Mouse (Mus musculus): ENCODE results near the gene Pheta2. TPM values are rescaled to one million over a fixed set of nuclear protein-coding genes. Genes with fewer than 3 reads are reported as not detected.
A peak's percentile ranks its signal among the peaks of the same experiment; 100 is the strongest.

Gene Pheta2
- 5.4 and 5.5 TPM in 2 replicates for polyA plus RNA-seq (2015; fragmentation: Nextera tagmentation; extraction: Ambion mirVana)

- Histone ChIP-seq H3K4me3 (ENCODE audit: low read depth, low read length) (peak within 1 kb of the TSS; percentile 59), H3K27ac (ENCODE audit: low read depth, low read length) (peak within 1 kb of the TSS; percentile 88), H3K27me3 (replicated peaks; ENCODE audit: control insufficient read depth, insufficient read depth, low read length) (no peaks in the 10 kb centered on the region), H3K4me2 (replicated peaks; ENCODE audit: low read depth) (peak within 1 kb of the TSS; percentile 70), H3K9ac (ENCODE audit: low read depth, low read length) (peak within 1 kb of the TSS; percentile 57), H3K4me1 (replicated peaks; ENCODE audit: control insufficient read depth, insufficient read depth, low read length) (peaks cover 9% of the 10 kb centered on the region; the same call in 1 of the 2 replicates), H3K36me3 (ENCODE audit: control insufficient read depth, insufficient read depth) (peaks cover 31% of the 10 kb centered on the region), H3K9me3 (ENCODE audit: control insufficient read depth) (no peaks in the 10 kb centered on the region)
- WGBS, result under 1% methylated on average over 41 of the region's 41 CpGs
- ATAC-seq, result peak; percentile 75
- peak; percentile 48 for TF ChIP-seq CTCF (IDR thresholded peaks at IDR 0.05; ENCODE audit: low read depth)
These were observed at the start of gene Pheta2, which contains the start of the genes Naga and Smdt1 for GRCm38 (mm10) chr15:82338593-82339112. Pheta2 (plus strand) TSS chr15:82338942. Naga (minus strand) TSS chr15:82338925. Smdt1 (plus strand) TSS chr15:82338959.

DNA sequence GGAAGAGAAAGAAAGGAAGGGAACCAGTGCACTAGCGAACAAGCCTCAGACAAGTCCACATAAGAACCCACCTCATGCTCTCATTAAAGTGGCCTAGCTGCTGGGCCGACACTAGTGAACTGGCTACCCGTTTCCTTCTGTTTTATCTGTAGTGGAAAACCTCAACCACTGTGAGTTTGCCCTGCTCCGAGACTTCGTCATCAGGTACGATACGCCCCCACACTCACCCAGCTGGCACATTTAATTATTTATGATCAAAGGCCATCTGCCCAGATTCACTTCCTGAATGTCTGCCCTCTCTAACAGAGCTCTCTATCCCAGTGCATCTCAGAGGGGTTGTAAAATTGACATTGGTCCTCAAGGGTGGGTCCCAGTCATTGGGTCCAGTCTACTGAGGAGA lies 48.5 kb upstream of the Pheta2 start:
- Histone ChIP-seq H3K27ac (ENCODE audit: low read depth, low read length) (no peak overlapping the region), H3K9me3 (ENCODE audit: control insufficient read depth) (no peaks in the 10 kb centered on the region), H3K9ac (ENCODE audit: low read depth, low read length) (no peak overlapping the region), H3K27me3 (replicated peaks; ENCODE audit: control insufficient read depth, insufficient read depth, low read length) (0 out of 2 replicates have a peak, but pooled peaks cover 5% of the 10 kb centered on the region), H3K4me3 (ENCODE audit: low read depth, low read length) (no peak overlapping the region), H3K4me2 (replicated peaks; ENCODE audit: low read depth) (no peak overlapping the region), H3K36me3 (ENCODE audit: control insufficient read depth, insufficient read depth) (no peaks in the 10 kb centered on the region), H3K4me1 (replicated peaks; ENCODE audit: control insufficient read depth, insufficient read depth, low read length) (no peaks in the 10 kb centered on the region)
- no peak for ATAC-seq
- no peak for TF ChIP-seq CTCF (IDR thresholded peaks at IDR 0.05; ENCODE audit: low read depth)
- 77% methylated on average over 7 of the region's 7 CpGs for WGBS

DNA sequence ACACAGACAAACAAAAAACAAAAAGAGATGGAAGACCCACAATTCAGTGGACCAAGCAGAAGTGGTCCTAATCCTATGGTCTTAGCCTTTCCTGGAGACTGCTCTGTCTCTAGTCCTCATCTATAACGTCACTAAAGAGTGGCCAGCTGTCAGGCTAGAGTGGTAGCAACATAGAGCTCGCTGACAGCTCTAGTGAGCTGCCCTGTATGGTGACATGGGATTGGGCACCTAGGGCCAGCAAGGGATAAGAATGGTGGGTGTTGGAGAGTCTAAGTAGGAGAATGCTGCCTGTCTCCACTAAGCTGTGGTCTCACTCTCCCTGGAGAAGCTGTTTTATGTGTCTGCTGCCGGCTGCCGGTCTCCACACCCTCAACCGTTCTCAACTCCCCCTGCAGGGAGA lies 45.9 kb upstream of the Pheta2 start:
- no peak overlapping the region for H3K4me2 ChIP-seq (replicated peaks; ENCODE audit: low read depth)
- 0 out of 2 replicates have a peak, but pooled peaks cover 5% of the 10 kb centered on the region for H3K27me3 ChIP-seq (replicated peaks; ENCODE audit: control insufficient read depth, insufficient read depth, low read length)
- no peak overlapping the region for H3K9ac ChIP-seq (ENCODE audit: low read depth, low read length)
- no peaks in the 10 kb centered on the region for H3K36me3 ChIP-seq (ENCODE audit: control insufficient read depth, insufficient read depth)
- WGBS, result 18% methylated on average over 5 of the region's 5 CpGs
- no peak for TF ChIP-seq CTCF (IDR thresholded peaks at IDR 0.05; ENCODE audit: low read depth)
- no peaks in the 10 kb centered on the region for H3K4me1 ChIP-seq (replicated peaks; ENCODE audit: control insufficient read depth, insufficient read depth, low read length)
- H3K9me3 ChIP-seq (ENCODE audit: control insufficient read depth), result no peaks in the 10 kb centered on the region
- H3K27ac ChIP-seq (ENCODE audit: low read depth, low read length), result no peak overlapping the region
- H3K4me3 ChIP-seq (ENCODE audit: low read depth, low read length), result no peak overlapping the region
- ATAC-seq, result no peak

DNA sequence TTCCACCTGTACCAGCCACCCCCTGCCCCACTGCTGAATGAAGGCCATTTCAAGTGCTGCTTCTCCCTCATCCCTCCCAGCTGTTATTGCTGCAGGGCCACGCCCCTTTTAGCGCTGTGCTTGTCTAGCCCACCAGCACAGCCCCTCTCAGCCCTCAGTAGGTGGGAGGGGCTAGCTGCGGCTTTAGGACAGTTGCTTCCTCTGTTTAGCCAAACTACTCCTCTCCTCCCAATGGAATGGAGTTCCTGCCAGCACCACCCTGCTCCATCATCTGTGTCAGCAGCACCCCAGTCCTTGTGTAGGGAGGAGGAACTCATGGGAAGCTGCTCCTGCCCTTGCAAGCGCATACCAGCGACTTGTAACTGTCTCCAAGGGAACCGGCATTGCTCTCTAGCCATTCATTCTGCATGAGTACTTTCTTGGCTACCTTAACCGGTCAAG lies 45.5 kb upstream of the Pheta2 start:
- H3K4me1 ChIP-seq (replicated peaks; ENCODE audit: control insufficient read depth, insufficient read depth, low read length), result no peaks in the 10 kb centered on the region
- no peak overlapping the region for H3K4me3 ChIP-seq (ENCODE audit: low read depth, low read length)
- H3K4me2 ChIP-seq (replicated peaks; ENCODE audit: low read depth), result 0 out of 2 replicates have a peak overlapping the region, but pooled peaks have one; percentile 13
- no peak for TF ChIP-seq CTCF (IDR thresholded peaks at IDR 0.05; ENCODE audit: low read depth)
- 15% methylated on average over 7 of the region's 7 CpGs for WGBS
- no peaks in the 10 kb centered on the region for H3K36me3 ChIP-seq (ENCODE audit: control insufficient read depth, insufficient read depth)
- 0 out of 2 replicates have a peak, but pooled peaks cover 5% of the 10 kb centered on the region for H3K27me3 ChIP-seq (replicated peaks; ENCODE audit: control insufficient read depth, insufficient read depth, low read length)
- no peak overlapping the region for H3K27ac ChIP-seq (ENCODE audit: low read depth, low read length)
- H3K9ac ChIP-seq (ENCODE audit: low read depth, low read length), result no peak overlapping the region
- no peaks in the 10 kb centered on the region for H3K9me3 ChIP-seq (ENCODE audit: control insufficient read depth)
- ATAC-seq, result no peak

- Histone ChIP-seq H3K27me3 (replicated peaks; ENCODE audit: control insufficient read depth, insufficient read depth, low read length) (0 out of 2 replicates have a peak, but pooled peaks cover 9% of the 10 kb centered on the region), H3K4me2 (replicated peaks; ENCODE audit: low read depth) (no peak overlapping the region)
- 48% methylated on average over 8 of the region's 8 CpGs for WGBS
These were observed 44.7 kb upstream of the Pheta2 start for GRCm38 (mm10) chr15:82294059-82294458.

DNA sequence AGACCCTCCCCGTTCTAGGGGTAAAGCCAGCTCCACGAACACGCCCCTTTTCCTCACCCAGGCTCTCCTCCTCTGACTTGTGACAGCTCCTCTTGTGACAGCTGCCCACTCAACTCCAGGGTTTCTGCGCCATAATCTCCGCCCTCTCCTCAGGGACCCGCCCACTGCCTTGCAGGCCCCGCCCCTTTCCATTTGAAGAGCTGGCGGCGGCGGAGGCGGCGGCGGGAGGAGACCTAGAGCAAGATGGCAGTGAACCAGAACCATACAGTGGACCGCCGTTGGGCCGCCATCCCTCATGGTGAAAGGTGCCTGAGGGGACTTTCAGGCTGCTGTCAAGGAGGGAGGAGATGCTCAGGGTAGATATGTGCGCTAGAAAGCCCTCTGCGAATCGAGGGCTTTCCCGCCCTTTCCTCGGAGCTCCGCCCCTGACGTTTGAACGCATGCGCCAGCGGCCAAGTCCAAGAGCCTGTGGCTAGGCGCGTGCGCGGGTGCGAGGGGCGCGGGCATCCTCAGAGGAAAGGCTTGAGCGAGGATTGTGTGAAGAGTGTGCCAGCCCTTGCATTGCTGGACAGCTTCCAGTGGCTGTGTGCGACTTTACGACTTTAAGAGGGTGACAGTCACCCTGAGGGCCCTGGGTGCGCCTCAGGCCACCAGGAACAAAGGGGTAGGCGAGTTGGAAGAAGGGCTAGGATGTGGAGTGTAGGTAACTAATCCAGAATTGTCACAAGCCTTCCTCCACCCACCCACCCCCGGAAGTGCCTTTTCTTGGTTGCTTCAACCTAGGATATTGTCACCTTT lies 39.8 kb upstream of the Pheta2 start, which contains the start of gene Wbp2nl:
Wbp2nl (plus strand) TSS at position 191 of the 798 bp plus-strand sequence.
- no peak for ATAC-seq
- WGBS, result 57% methylated on average over 39 of the region's 39 CpGs
- no peaks in the 10 kb centered on the region for H3K9me3 ChIP-seq (ENCODE audit: control insufficient read depth)
- H3K27me3 ChIP-seq (replicated peaks; ENCODE audit: control insufficient read depth, insufficient read depth, low read length), result 0 out of 2 replicates have a peak, but pooled peaks cover 4% of the 10 kb centered on the region
- no peak within 1 kb of the TSS for H3K27ac ChIP-seq (ENCODE audit: low read depth, low read length)
- H3K4me1 ChIP-seq (replicated peaks; ENCODE audit: control insufficient read depth, insufficient read depth, low read length), result no peaks in the 10 kb centered on the region
- TF ChIP-seq CTCF (IDR thresholded peaks at IDR 0.05; ENCODE audit: low read depth), result no peak
- H3K36me3 ChIP-seq (ENCODE audit: control insufficient read depth, insufficient read depth), result no peaks in the 10 kb centered on the region
- H3K9ac ChIP-seq (ENCODE audit: low read depth, low read length), result no peak within 1 kb of the TSS
- no peak within 1 kb of the TSS for H3K4me3 ChIP-seq (ENCODE audit: low read depth, low read length)
- H3K4me2 ChIP-seq (replicated peaks; ENCODE audit: low read depth), result no peak within 1 kb of the TSS

More at GRCm38 (mm10) chr15:82294059-82294458, 44.7 kb upstream of the Pheta2 start:
- Histone ChIP-seq H3K9ac (ENCODE audit: low read depth, low read length) (no peak overlapping the region), H3K9me3 (ENCODE audit: control insufficient read depth) (no peaks in the 10 kb centered on the region), H3K36me3 (ENCODE audit: control insufficient read depth, insufficient read depth) (no peaks in the 10 kb centered on the region), H3K27ac (ENCODE audit: low read depth, low read length) (no peak overlapping the region), H3K4me3 (ENCODE audit: low read depth, low read length) (no peak overlapping the region), H3K4me1 (replicated peaks; ENCODE audit: control insufficient read depth, insufficient read depth, low read length) (no peaks in the 10 kb centered on the region)
- ATAC-seq, result no peak
- TF ChIP-seq CTCF (IDR thresholded peaks at IDR 0.05; ENCODE audit: low read depth), result peak; percentile 72
